Mouse (Mus musculus) liver, embryonic 11.5 days (tissue): ENCODE results near the gene Lnx1. TPM values are rescaled to one million over a fixed set of nuclear protein-coding genes. Genes with fewer than 3 reads are reported as not detected.

ENCODE experiments used
- ATAC-seq: fragments of 200-750 bp; cut with Nextera tagmentation; replicated peaks from 2 replicates; pipeline ENCODE4 v1.8.0; 2017; ENCODE audit warnings: moderate number of reproducible peaks, mild to moderate bottlenecking, moderate TSS enrichment, moderate library complexity; ENCODE audit not compliant: low FRiP score
- DNase-seq: peaks from one replicate; pipeline ENCODE4 v3.0.0-alpha.2; 2017; ENCODE audit warnings: low spot score
- H3K27ac ChIP-seq: fragments of 300-500 bp; sonication (generic); 2 replicates; pipeline ENCODE4 v1.5.1; 2014; ENCODE audit warnings: mild to moderate bottlenecking, low read depth, low read length, control low read depth
- H3K27me3 ChIP-seq: fragments of 300-500 bp; sonication (generic); replicated peaks from 2 replicates; pipeline ENCODE4 v1.6.1; 2014; ENCODE audit warnings: low read length, mixed read lengths; ENCODE audit not compliant: control insufficient read depth, insufficient read depth
- H3K36me3 ChIP-seq: fragments of 300-500 bp; sonication (generic); 2 replicates; pipeline ENCODE4 v1.6.1; 2014; ENCODE audit warnings: mild to moderate bottlenecking, low read length, moderate library complexity, mixed read lengths; ENCODE audit not compliant: control insufficient read depth, insufficient read depth
- H3K4me1 ChIP-seq: fragments of 300-500 bp; sonication (generic); replicated peaks from 2 replicates; pipeline ENCODE4 v1.6.1; 2014; ENCODE audit warnings: low read length, mixed read lengths; ENCODE audit not compliant: control insufficient read depth, insufficient read depth
- H3K4me2 ChIP-seq: fragments of 300-500 bp; sonication (generic); 2 replicates; pipeline ENCODE4 v1.6.1; 2014; ENCODE audit warnings: mild to moderate bottlenecking, control low read depth, moderate library complexity
- H3K4me3 ChIP-seq: fragments of 300-500 bp; sonication (generic); 2 replicates; pipeline ENCODE4 v1.5.1; 2014; ENCODE audit warnings: low read depth, low read length, control low read depth
- H3K9ac ChIP-seq: fragments of 300-500 bp; sonication (generic); 2 replicates; pipeline ENCODE4 v1.6.1; 2014; ENCODE audit warnings: low read depth, low read length, control low read depth
- H3K9me3 ChIP-seq: fragments of 300-500 bp; sonication (generic); 2 replicates; pipeline ENCODE4 v1.6.1; 2016; ENCODE audit warnings: low read length, inconsistent platforms, mixed read lengths; ENCODE audit not compliant: control insufficient read depth
- WGBS: fragments of 180-500 bp; shearing (Covaris S2); extraction: QIAGEN DNeasy Blood & Tissue Kit; methylation state at CpG from one replicate; pipeline ENCODE4 v1.1.7; 2014; 5-methylcytosine and 5-hydroxymethylcytosine counted together
- polyA plus RNA-seq: library from polyadenylated mRNA; unstranded; fragments of >200 nt; fragmentation: Nextera tagmentation; extraction: Ambion mirVana; gene quantifications from 2 replicates; pipeline ENCODE4 v1.2.1, GENCODE M21; 2014

Lnx1 gene
- polyA plus RNA-seq, 1 experiment from 2014 or later = 0.52 TPM

GRCm38 (mm10) chr5:74601965-74602364 is 100.7 kb downstream of the Lnx1 start:
- 82% methylated on average over 6 of the region's 6 CpGs for WGBS
- Histone ChIP-seq H3K4me3 (no peak overlapping the region), H3K4me2 (no peak overlapping the region), H3K27me3 (no peaks in the 10 kb centered on the region), H3K27ac (no peak overlapping the region), H3K9ac (no peak overlapping the region), H3K36me3 (peaks cover 2% of the 10 kb centered on the region), H3K9me3 (no peaks in the 10 kb centered on the region), H3K4me1 (no peaks in the 10 kb centered on the region)
- DNase-seq (no peak), ATAC-seq (no peak)

- Histone ChIP-seq H3K9me3 (no peaks in the 10 kb centered on the region), H3K4me3 (no peak overlapping the region), H3K36me3 (peaks cover 2% of the 10 kb centered on the region), H3K27ac (no peak overlapping the region), H3K9ac (no peak overlapping the region), H3K4me2 (no peak overlapping the region), H3K27me3 (no peaks in the 10 kb centered on the region), H3K4me1 (no peaks in the 10 kb centered on the region)
- 83% methylated on average over 3 of the region's 3 CpGs for WGBS
- no peak for ATAC-seq
- no peak for DNase-seq
Measured at GRCm38 (mm10) chr5:74601171-74601570, 101.5 kb downstream of the Lnx1 start.

- DNase-seq = no peak
- H3K4me3 ChIP-seq = no peak overlapping the region
- WGBS = 85% methylated on average over 5 of the region's 5 CpGs
- no peaks in the 10 kb centered on the region for H3K4me1 ChIP-seq
- H3K9me3 ChIP-seq = no peaks in the 10 kb centered on the region
- no peak overlapping the region for H3K27ac ChIP-seq
- no peaks in the 10 kb centered on the region for H3K27me3 ChIP-seq
- H3K9ac ChIP-seq = no peak overlapping the region
- H3K36me3 ChIP-seq = peaks cover 6% of the 10 kb centered on the region
- H3K4me2 ChIP-seq = no peak overlapping the region
- no peak for ATAC-seq
Measured at GRCm38 (mm10) chr5:74600010-74600409, 102.7 kb downstream of the Lnx1 start.

- no peak for ATAC-seq
- no peak overlapping the region for H3K9ac ChIP-seq
- no peak overlapping the region for H3K4me2 ChIP-seq
- no peaks in the 10 kb centered on the region for H3K27me3 ChIP-seq
- H3K27ac ChIP-seq = no peak overlapping the region
- H3K36me3 ChIP-seq = peaks cover 28% of the 10 kb centered on the region
- WGBS = 83% methylated on average over 8 of the region's 8 CpGs
- H3K4me3 ChIP-seq = no peak overlapping the region
- no peaks in the 10 kb centered on the region for H3K9me3 ChIP-seq
- no peaks in the 10 kb centered on the region for H3K4me1 ChIP-seq
- no peak for DNase-seq
Measured at GRCm38 (mm10) chr5:74593147-74593546, 109.6 kb downstream of the Lnx1 start.

- no peak for DNase-seq
- WGBS = 92% methylated on average over 5 of the region's 5 CpGs
Measured at GRCm38 (mm10) chr5:74591413-74591812, 111.3 kb downstream of the Lnx1 start.

GRCm38 (mm10) chr5:74589133-74589532 is 113.6 kb downstream of the Lnx1 start:
- no peaks in the 10 kb centered on the region for H3K4me1 ChIP-seq
- no peak overlapping the region for H3K4me3 ChIP-seq
- peaks cover 28% of the 10 kb centered on the region; the same call in 1 of the 2 replicates for H3K36me3 ChIP-seq
- DNase-seq (no peak), ATAC-seq (no peak)
- H3K4me2 ChIP-seq = no peak overlapping the region
- 90% methylated on average over 7 of the region's 7 CpGs for WGBS
- no peaks in the 10 kb centered on the region for H3K27me3 ChIP-seq
- H3K9ac ChIP-seq = no peak overlapping the region
- no peaks in the 10 kb centered on the region for H3K9me3 ChIP-seq
- no peak overlapping the region for H3K27ac ChIP-seq

More at GRCm38 (mm10) chr5:74591413-74591812, 111.3 kb downstream of the Lnx1 start:
- H3K9me3 ChIP-seq = no peaks in the 10 kb centered on the region
- ATAC-seq = no peak
- peaks cover 26% of the 10 kb centered on the region for H3K36me3 ChIP-seq
- H3K27me3 ChIP-seq = no peaks in the 10 kb centered on the region
- H3K4me3 ChIP-seq = no peak overlapping the region
- H3K27ac ChIP-seq = no peak overlapping the region
- no peak overlapping the region for H3K9ac ChIP-seq
- no peak overlapping the region for H3K4me2 ChIP-seq
- H3K4me1 ChIP-seq = no peaks in the 10 kb centered on the region

- WGBS = 91% methylated on average over 6 of the region's 6 CpGs
- Histone ChIP-seq H3K4me1 (no peaks in the 10 kb centered on the region), H3K9ac (no peak overlapping the region), H3K36me3 (peaks cover 17% of the 10 kb centered on the region; the same call in 1 of the 2 replicates), H3K9me3 (no peaks in the 10 kb centered on the region), H3K27ac (no peak overlapping the region), H3K27me3 (no peaks in the 10 kb centered on the region), H3K4me2 (no peak overlapping the region), H3K4me3 (no peak overlapping the region)
- DNase-seq = no peak
- no peak for ATAC-seq
Measured at GRCm38 (mm10) chr5:74571767-74572166, 130.9 kb downstream of the Lnx1 start.

GRCm38 (mm10) chr5:74561151-74561550 is 141.6 kb downstream of the Lnx1 start:
- no peak overlapping the region for H3K9ac ChIP-seq
- no peak overlapping the region for H3K4me2 ChIP-seq
- H3K4me1 ChIP-seq = no peaks in the 10 kb centered on the region
- 90% methylated on average over 1 of the region's 1 CpGs for WGBS
- no peak overlapping the region for H3K27ac ChIP-seq
- H3K27me3 ChIP-seq = no peaks in the 10 kb centered on the region
- H3K4me3 ChIP-seq = no peak overlapping the region
- ATAC-seq = no peak
- DNase-seq = no peak
- H3K9me3 ChIP-seq = no peaks in the 10 kb centered on the region
- peaks cover 18% of the 10 kb centered on the region; the same call in 1 of the 2 replicates for H3K36me3 ChIP-seq

- no peaks in the 10 kb centered on the region for H3K4me1 ChIP-seq
- H3K4me2 ChIP-seq = no peak overlapping the region
- DNase-seq (no peak), ATAC-seq (no peak)
- H3K4me3 ChIP-seq = no peak overlapping the region
- H3K9ac ChIP-seq = no peak overlapping the region
- no peaks in the 10 kb centered on the region for H3K9me3 ChIP-seq
- WGBS = 90% methylated on average over 8 of the region's 8 CpGs
- peaks cover 21% of the 10 kb centered on the region; the same call in 1 of the 2 replicates for H3K36me3 ChIP-seq
- no peaks in the 10 kb centered on the region for H3K27me3 ChIP-seq
- H3K27ac ChIP-seq = no peak overlapping the region
Measured at GRCm38 (mm10) chr5:74549566-74549965, 153.1 kb downstream of the Lnx1 start.
